Mouse (Mus musculus) liver, postnatal 0 days (tissue): ENCODE results near the gene Gm1043.

ENCODE experiments used
- CTCF ChIP-seq: sonication (generic); IDR thresholded peaks from 2 replicates; pipeline ENCODE4 v1.5.1; 2016; ENCODE audit warnings: antibody characterized with exemption, low read depth
- EP300 ChIP-seq: IDR thresholded peaks from 2 replicates; pipeline ENCODE4 v1.6.1; 2016; ENCODE audit warnings: antibody characterized with exemption, low read depth, mild to moderate bottlenecking

DNA sequence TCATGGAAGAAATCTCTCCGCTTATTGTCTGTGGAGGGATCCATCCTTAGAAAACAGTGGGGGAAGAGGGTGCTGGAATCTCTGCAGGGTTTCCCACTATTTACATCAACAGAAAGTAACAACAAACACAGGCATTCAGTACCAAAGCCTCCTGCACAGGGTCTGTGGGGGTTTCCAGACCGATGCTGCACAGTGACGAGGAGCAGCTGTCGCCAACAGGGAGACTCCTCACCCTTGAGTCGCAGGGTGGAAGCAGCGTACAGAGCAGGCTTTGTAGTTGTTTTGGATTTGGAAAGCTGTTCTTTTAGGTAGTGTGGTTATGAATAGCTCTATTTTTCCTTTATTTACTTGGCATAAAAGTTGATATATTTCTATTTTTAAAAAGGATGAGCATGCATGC is 16.9 kb downstream of the Gm1043 start:
- TF ChIP-seq CTCF (no peak), EP300 (no peak)
